Mouse (Mus musculus) c-Kit-positive CD71-positive TER-119-negative erythroid progenitor cells, embryonic 14.5 days (primary cell): ENCODE data around the gene Umodl1.

ENCODE experiments used
- DNase-seq: peaks from one replicate; pipeline ENCODE4 v3.0.0-alpha.2; 2013; ENCODE audit warnings: low read depth

The Umodl1 gene

GRCm38 (mm10) chr17:31000897-31001296, 46.5 kb downstream of the Umodl1 start:
- no peak for DNase-seq

DNA sequence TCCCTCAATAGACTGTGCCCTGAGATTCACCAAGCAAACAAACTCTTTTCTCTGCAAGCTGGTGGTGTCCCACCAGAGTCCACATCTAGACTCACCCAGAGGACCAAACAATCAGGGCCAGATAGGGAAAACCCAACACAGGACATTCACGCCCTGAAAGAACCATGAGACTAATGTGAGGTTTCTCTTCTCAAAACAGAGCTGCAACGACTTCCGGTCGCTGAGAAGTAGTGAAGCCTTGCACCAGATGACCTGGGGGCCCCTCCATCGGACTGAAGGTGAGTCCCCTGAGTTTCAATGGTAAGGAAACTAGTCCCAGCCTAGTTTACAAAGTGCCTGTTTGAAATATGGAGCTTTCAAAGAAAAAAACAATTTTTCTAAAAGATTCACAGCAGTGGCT, 48.2 kb downstream of the Umodl1 start:
- DNase-seq, result no peak

- no peak for DNase-seq
These were observed 50.8 kb downstream of the Umodl1 start for GRCm38 (mm10) chr17:31005284-31005683.

DNA sequence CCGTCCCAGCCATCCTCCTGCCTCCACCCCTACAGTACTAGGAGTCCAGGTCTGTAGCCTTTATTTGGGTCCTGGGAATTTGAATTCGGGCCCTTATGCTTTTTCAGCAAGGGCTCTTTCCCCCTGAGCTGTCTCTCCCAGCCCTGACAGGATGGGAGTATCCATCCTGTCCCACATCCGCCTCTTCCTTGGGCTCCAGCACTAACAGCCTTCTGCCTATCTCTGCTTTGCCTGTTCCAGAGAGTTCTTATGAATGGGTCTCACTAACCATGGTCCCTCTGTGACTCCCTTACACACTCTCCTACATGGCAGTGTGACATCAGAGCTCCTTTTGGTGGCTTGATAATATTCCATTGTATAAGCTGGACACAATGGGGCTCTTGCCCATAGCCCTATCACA, 52.9 kb downstream of the Umodl1 start:
- no peak for DNase-seq

DNA sequence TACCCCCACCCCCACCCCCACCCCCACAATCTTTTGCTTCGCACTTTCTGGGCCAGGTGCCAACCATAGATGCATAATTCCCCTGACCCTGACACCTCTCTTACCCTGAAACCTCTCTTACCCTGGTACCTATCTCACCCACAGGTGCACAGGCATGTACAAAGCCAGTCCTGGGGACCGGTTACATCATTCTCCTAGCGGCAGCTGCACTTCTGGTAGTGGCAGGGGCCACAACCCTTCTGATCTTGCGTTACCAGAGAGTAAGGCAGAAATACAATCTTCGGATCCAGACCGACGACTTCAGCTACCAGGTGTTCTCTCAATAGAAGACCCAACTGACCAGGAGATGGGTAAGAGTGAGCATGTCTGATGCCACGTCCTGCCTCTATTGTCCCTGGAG, 54.0 kb downstream of the Umodl1 start:
- DNase-seq, result no peak

DNA sequence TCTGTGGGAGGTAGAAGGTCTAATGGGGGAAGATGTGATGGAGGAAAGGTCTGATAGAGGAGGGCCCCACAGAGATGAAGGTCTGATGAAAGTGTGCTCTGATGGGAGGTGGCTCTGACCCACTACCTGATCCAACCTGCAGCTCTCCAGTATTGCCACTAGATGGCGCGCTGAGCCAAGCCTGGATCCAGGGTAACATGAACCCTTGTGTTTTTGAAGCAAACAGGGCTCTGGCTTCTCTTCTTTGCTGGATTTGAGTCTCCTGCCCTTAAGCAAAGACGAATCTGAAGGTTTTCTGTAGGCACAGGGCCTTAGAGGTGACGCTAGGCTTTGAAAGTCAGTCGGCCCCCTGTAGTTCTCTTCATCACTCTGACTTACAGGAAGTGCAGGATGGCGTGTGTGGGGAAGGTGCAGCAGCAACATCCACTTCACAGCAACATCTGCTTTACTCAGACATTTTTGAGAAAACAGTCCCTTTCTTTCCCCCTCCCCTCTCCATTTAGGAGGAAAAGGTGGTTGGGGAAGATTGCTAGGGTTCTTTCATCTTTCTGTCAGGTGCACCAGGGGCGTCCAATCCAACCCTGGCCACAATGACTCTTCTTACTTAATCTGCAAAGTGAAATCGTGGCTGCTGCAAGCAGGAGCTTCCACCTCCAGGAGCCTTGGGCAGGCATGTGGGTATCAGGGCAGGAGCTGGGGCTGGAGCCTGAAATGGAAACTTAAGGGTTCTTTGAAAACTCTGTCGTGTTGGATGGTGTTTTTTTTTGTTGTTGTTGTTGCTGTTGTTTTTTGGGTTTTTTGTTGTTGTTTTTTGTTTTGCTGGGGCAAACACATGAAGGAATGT, 57.3 kb downstream of the Umodl1 start:
- peak; percentile 37 for DNase-seq

- DNase-seq, result peak; percentile 55
These were observed 63.8 kb downstream of the Umodl1 start for GRCm38 (mm10) chr17:31018267-31018666.

GRCm38 (mm10) chr17:31019505-31019904, 65.1 kb downstream of the Umodl1 start:
- DNase-seq, result peak; percentile 66

DNA sequence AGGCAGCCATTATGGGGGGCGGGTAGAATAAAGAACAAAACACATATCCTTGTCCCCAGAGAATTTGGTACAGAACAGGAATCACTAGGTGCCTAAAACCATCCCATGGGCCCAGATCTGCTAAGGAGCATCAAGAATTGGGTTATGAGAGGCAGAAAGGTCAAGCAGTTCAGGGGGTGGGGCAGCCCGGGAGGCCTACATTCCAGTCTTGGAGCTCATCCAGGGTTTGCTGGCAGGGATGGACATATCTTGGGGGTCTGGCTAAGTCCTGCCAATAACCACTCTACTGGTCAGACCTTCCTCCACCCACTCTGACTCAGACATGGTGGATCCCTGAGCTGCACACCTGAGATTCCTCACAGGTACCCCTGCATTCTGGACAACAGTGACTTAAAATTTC, 65.6 kb downstream of the Umodl1 start:
- DNase-seq, result no peak

DNA sequence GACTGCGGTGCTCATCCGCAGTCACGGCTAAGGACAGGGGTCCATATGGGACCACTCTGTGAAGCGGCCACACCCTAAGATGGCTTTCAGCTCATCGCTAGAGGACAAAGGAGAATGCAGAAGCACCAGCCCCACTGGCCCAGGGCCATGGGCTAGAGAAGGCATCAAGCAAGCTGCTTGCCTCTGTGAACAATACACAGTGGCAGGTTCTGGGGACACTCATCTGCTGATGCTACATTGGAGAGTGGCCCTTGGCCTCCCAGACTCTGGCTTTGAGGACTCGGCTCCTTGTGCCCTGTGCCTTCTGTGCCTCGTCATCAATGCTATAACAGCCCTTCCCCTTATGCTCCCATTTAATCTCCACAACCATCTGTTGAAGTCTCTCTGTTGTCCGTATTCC, 66.8 kb downstream of the Umodl1 start:
- DNase-seq, result no peak

- DNase-seq, result no peak
These were observed 69.8 kb downstream of the Umodl1 start for GRCm38 (mm10) chr17:31024125-31024781.

GRCm38 (mm10) chr17:31024782-31025125, 70.3 kb downstream of the Umodl1 start:
- no peak for DNase-seq

- DNase-seq, result no peak
These were observed 72.5 kb downstream of the Umodl1 start for GRCm38 (mm10) chr17:31026986-31027385.

- no peak for DNase-seq
These were observed 73.3 kb downstream of the Umodl1 start for GRCm38 (mm10) chr17:31027723-31028122.

- no peak for DNase-seq
These were observed 74.5 kb downstream of the Umodl1 start for GRCm38 (mm10) chr17:31028821-31029370.

DNA sequence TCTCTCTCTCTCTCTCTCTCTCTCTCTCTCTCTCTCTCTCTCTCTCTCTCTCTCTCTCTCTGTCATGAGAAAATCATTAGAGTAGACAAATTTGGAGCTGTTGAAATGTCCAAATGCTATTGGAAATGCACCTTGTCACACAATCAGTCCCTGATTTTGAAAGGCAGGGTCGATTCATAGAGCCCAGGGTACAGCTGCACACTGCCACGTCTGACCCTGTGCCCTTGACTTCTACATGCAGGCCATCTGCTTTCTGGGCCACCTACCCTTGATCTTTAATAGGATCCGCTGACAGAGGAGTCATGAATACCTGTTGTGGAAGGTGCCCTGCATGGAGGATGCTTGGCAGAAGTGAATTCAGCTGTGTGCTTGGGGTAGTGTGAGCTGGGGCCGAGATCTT, 75.0 kb downstream of the Umodl1 start:
- DNase-seq, result no peak

DNA sequence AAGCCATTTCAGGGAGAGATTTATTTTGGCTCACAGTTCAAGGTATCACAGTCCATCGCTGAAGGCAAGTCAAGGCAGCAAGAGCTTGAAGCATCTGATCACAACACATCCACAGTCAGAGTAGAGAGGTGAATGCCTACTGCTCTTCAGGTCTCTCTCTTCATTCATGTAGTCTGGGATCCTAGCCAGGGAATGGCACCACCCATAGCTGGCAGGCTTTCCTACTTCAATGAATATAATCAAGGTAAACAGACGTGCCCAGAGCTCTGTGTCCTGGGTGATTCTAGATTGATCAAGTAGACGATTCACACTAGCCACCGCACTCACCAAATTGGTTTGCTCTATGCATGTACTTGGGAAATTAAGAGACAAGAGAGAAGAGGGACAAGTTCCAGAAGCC, 77.9 kb downstream of the Umodl1 start:
- DNase-seq, result no peak

GRCm38 (mm10) chr17:31033251-31033650, 78.8 kb downstream of the Umodl1 start:
- DNase-seq, result no peak

- peak; percentile 84 for DNase-seq
These were observed 79.7 kb downstream of the Umodl1 start for GRCm38 (mm10) chr17:31034165-31034564.

DNA sequence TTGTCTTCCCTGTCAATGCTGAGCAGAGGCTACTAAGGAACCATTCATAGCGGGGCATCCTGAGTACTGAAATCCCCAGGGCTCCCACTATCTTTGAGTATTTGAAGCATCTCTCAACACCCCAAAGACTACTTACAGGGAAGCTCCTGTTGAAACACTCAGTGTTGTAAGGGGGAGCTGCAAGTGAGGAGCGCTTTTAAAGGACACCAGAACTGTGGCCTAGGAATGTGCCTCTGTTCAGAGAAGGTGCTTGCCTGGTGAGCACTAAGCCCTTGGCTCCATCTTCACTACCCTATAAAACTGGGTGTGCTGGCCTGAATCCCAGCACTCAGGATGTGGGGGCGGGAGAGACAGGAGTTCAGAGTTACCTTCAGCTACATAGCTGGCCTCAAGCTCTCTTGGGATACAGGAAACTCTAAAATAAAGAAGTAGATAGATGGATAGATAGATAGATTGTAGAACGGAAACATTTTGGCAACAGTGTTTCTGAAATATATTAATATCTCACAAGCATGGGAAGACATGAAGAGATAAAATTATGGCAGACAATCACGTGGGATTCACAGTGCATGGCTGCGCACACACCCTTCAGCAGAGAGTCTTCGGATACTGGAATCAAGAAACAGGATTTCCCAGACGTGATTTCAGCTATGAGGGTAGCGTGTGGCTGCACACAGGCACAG, 80.4 kb downstream of the Umodl1 start:
- no peak for DNase-seq

DNA sequence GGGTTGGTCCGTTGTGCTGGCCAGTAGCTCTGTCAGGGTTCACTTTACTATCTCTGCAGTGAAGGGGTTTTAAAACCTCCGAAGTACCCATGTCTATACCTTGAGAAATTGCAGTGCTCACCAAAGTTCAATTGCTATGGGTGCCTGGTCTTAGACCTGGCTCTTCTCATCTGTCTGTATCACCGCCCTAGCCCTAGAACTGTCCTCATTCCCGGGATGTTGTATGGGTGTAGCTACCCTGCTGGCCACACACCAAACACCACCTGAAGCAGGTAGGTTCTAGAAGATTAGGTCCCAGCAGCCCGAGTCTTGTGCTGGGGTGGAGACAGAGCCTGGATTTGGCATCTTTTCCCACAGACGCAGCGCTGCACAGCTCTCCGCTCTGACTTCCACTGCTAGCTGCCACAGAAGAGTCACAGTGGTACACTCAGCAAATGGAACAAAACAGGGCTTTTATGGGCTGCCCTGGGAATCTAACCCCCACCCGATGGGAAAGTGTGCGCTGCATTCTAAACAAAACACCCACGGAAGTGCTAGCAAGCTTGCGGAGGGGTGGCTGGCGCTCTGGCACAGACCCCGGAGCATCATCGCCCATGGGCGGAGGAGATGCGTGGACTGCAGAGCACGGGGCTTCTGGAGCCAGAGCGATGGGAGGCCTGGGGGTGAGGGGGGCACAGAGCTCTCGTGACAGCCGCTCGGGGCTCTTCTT, 81.9 kb downstream of the Umodl1 start:
- DNase-seq, result no peak

- no peak for DNase-seq
These were observed 82.9 kb downstream of the Umodl1 start for GRCm38 (mm10) chr17:31037331-31037730.
